Mouse (Mus musculus) fat pad, adult 2 months (tissue): ENCODE measurements around the gene Gpd2.

ENCODE experiments used
- DNase-seq: peaks from one replicate; pipeline ENCODE4 v3.0.0-alpha.2; 2011; ENCODE audit warnings: low read depth, low spot score; ENCODE audit errors: extremely low read depth

Gpd2 gene

GRCm38 (mm10) chr2:57296069-57296468 is 58.6 kb downstream of the Gpd2 start:
- no peak for DNase-seq

- DNase-seq, result no peak
Measured at GRCm38 (mm10) chr2:57297226-57297625, 59.8 kb downstream of the Gpd2 start.

- no peak for DNase-seq
Measured at GRCm38 (mm10) chr2:57301539-57301938, 64.1 kb downstream of the Gpd2 start.

GRCm38 (mm10) chr2:57304212-57304611 is 66.8 kb downstream of the Gpd2 start:
- DNase-seq, result no peak

- no peak for DNase-seq
Measured at GRCm38 (mm10) chr2:57312268-57312797, 74.9 kb downstream of the Gpd2 start.

GRCm38 (mm10) chr2:57316055-57316454 is 78.6 kb downstream of the Gpd2 start:
- DNase-seq, result no peak

- no peak for DNase-seq
Measured at GRCm38 (mm10) chr2:57318336-57318735, 80.9 kb downstream of the Gpd2 start.

GRCm38 (mm10) chr2:57326091-57326490 is 88.7 kb downstream of the Gpd2 start:
- DNase-seq, result no peak

GRCm38 (mm10) chr2:57329327-57329726 is 91.9 kb downstream of the Gpd2 start:
- DNase-seq, result no peak

- no peak for DNase-seq
Measured at GRCm38 (mm10) chr2:57330812-57331211, 93.4 kb downstream of the Gpd2 start.

GRCm38 (mm10) chr2:57331266-57331665 is 93.8 kb downstream of the Gpd2 start:
- no peak for DNase-seq

GRCm38 (mm10) chr2:57333481-57333880 is 96.0 kb downstream of the Gpd2 start:
- no peak for DNase-seq

GRCm38 (mm10) chr2:57335397-57335796 is 98.0 kb downstream of the Gpd2 start:
- no peak for DNase-seq

- DNase-seq, result no peak
Measured at GRCm38 (mm10) chr2:57338779-57339178, 101.3 kb downstream of the Gpd2 start.

- DNase-seq, result no peak
Measured at GRCm38 (mm10) chr2:57342910-57343309, 105.5 kb downstream of the Gpd2 start.

GRCm38 (mm10) chr2:57350615-57351014 is 113.2 kb downstream of the Gpd2 start:
- DNase-seq, result no peak

GRCm38 (mm10) chr2:57353722-57354432 is 116.4 kb downstream of the Gpd2 start:
- no peak for DNase-seq

- DNase-seq, result no peak
Measured at GRCm38 (mm10) chr2:57354848-57355247, 117.4 kb downstream of the Gpd2 start.

GRCm38 (mm10) chr2:57356222-57356822 is 118.9 kb downstream of the Gpd2 start:
- DNase-seq, result no peak

GRCm38 (mm10) chr2:57362503-57362902 is 125.1 kb downstream of the Gpd2 start:
- DNase-seq, result no peak

- no peak for DNase-seq
Measured at GRCm38 (mm10) chr2:57374647-57375046, 137.2 kb downstream of the Gpd2 start.

GRCm38 (mm10) chr2:57375138-57375837 is 137.9 kb downstream of the Gpd2 start:
- DNase-seq, result no peak
